Mouse (Mus musculus) regulatory T cell (primary cell): Measurements from ENCODE around the gene Gtpbp8.

ENCODE experiments used
- in situ Hi-C: fragments of 300-600 bp; cut with MboI, MseI; formaldehyde crosslinking; loops from one replicate; pipeline ENCODE4 v1.15.1; 2025; ENCODE audit warnings: high pct_unique_total_duplicates

Gtpbp8 gene

GRCm38 (mm10) chr16:44745866-44746562 lies at the start of gene Gtpbp8:
Gene Gtpbp8, minus strand, starts transcription at chr16:44746363.
- in situ Hi-C loops = loop anchor here (10.0 kb wide), 2 partner anchors 409 to 639 kb away; partner anchors contain the start of genes Atg3 and Slc35a5

DNA sequence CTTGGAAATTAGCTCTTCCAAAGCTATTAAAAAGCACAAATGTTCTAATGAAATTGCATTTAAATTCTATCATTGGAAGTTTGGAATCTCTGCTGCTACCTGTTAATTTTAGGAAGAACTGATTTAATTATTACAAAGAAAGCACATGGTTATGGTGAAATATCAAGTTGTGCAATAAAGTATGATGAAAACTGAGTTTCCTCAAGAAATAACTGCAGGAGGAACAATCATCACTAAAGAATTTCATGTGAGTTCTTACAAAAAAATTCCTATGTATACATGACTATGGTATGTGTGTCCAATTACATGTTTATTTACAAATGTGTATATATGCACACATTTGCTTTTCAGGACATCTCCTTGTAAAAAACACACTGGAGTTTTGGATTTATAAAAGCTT lies 48.3 kb upstream of the Gtpbp8 start:
- in situ Hi-C loops = no loop called here

DNA sequence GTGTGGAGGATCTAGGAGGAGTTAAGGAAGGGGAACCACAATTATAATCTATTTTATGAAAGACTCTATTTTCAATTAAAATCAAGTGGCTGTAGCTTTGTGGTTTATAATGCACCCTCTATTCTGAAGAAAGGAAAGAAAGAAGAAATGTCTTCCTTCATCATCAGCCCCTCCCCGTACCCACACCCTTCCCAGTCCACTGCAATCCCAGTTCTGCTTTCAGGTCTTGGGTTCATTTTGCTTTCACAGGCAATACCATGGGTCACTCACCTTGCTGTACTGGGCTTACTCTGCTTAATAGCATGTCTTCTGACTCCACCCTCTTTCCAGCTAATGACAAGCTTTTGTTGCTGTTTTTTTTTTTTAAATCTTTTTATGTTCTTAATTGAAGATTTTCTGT lies 40.8 kb upstream of the Gtpbp8 start:
- in situ Hi-C loops = no loop called here

- in situ Hi-C loops = loop anchor here (5.0 kb wide), 1 partner anchor 777 kb away; no protein-coding TSS in a partner anchor
These were observed 34.6 kb upstream of the Gtpbp8 start for GRCm38 (mm10) chr16:44780751-44781150.

DNA sequence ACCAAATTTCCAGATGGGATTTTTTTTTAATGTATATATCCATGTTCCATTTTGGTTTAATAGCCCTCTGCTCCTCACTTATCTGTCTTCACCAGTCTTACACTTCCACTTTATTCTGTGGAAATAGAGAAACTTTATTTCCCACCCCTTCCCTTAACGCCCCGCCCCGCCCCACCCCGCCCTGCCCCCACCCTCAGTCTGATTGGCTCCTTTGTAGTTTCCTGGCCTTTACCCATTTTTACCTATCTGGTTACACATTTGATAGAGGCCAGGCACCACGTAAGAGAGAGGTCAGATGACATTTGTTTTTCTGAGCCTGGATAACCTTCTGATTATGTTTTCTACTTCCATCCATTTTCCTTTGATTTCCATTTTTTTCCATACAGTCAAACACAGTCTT lies 33.3 kb upstream of the Gtpbp8 start:
- in situ Hi-C loops = no loop called here

- in situ Hi-C loops = no loop called here
These were observed 32.5 kb upstream of the Gtpbp8 start for GRCm38 (mm10) chr16:44778538-44779147.

GRCm38 (mm10) chr16:44774201-44774600 lies 28.0 kb upstream of the Gtpbp8 start:
- in situ Hi-C loops = no loop called here

DNA sequence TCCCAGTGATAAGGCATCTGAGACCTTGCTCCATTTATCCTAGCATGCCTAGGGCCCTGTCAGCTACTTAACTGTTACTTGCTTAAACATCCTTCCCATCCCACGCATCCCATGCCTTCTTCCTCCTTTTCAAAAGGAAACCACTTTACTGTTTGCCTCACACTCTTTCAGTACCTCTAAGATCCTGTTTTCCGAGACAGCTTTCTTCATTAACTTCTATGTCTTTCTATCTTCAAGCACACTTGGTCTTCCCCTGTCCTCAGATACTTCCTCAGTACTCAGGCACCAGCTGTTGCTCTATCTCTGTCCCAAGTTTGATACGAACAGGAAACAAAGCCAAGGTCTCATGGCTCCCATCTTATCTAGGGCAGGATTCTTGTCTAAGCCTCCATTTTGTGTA lies 27.5 kb upstream of the Gtpbp8 start:
- in situ Hi-C loops = no loop called here

- in situ Hi-C loops = no loop called here
These were observed 26.4 kb upstream of the Gtpbp8 start for GRCm38 (mm10) chr16:44772577-44772976.

DNA sequence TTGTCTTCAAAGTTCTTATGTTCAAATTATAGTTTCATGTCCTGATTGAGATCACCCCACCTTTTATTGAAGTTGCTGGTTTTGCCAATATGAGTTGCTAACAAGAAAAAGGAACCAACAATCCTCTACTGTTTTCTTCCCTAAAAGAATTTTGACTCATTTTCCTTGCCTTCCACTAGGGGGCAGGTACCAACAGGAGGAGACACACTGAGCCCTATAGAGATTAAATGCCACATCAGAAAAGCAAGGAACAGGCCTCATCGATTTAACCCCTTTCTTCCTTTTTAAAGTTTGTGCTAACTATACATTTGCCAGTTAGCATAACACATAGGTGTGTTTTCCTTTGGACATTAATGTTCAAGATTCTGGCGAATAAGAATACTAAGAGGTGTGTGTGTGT lies 21.8 kb upstream of the Gtpbp8 start:
- in situ Hi-C loops = loop anchor here (5.0 kb wide), 1 partner anchor 374 kb away; no protein-coding TSS in a partner anchor

DNA sequence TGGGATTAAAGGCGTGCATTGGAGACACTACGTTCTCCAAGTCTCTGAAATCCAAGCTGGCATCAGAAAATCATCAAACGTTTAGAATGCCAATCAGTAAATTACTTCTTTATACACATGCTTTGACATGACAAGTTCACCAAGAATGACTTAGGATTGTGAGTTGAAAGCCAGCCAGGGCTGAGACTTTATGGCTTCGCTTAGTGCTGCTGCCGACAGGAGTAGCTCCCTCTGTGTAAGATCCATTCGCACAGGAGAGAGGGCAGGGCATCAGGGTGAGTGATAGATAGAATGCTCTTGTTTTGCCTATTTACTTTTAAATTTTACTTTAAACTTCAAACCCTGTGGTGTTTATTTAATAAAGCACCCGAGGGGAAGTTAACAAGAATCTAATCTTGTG lies 21.3 kb upstream of the Gtpbp8 start:
- in situ Hi-C loops = loop anchor here (5.0 kb wide), 1 partner anchor 375 kb away; no protein-coding TSS in a partner anchor

- in situ Hi-C loops = loop anchor here (5.0 kb wide), 1 partner anchor 376 kb away; no protein-coding TSS in a partner anchor
These were observed 20.2 kb upstream of the Gtpbp8 start for GRCm38 (mm10) chr16:44766320-44766892.

DNA sequence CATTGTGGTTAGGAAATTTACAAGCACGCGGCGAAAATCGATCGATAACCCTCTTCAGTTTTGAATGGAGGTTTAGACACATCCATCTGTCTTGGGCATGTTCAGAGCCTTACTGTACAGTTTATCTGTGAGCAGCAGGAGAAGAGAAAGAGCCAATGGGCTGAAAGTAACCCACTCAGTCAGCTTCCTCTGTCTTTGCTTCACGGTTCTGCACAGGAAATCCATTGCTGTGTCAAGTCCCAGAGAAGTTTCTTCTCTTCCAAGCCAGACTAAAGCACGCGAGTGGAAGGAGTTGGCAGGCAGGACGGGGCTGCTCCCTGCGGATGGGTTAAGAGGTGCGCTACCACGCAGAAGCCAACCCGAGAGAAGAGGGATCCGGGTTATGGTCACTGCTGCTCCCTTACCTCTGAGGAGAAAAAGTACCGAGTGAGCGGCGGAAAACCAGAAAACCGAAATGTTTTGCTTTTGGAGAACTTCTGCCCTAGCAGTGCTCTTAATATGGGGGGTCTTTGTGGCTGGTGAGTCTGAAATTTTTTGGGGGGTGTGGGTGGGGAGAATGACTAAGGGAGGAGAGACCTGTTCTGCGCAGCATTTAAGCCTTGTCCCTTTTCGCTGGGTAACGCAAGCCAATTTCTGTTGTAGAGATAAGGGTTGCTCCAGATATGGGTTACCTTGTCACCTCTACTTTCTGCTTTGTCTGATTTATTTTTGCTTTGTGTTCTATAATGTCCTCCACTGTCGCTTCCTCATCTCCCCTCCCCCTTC lies 19.6 kb upstream of the Gtpbp8 start, which contains the start of gene Cd200r1:
Cd200r1 (plus strand) TSS at position 182 of the 765 bp plus-strand sequence.
- in situ Hi-C loops = loop anchor here (5.0 kb wide), 1 partner anchor 377 kb away; no protein-coding TSS in a partner anchor

DNA sequence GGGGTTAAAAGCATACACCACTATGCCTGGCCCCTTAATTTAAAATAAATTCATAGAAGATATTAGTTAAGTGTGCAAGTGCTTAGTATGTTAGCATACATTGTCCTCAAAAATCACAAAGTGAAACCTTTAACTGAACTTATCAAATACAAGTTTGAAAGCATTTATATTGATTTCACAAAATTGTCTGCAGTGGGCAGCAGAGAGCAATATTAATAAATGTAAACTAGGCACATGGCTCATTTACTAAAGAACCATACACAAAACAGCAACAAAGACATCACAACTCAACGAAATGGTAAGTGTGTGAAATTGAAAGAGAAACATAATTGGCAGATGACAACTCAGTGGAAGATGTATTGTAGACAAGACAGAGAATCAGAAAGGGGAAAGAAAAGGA lies 15.6 kb upstream of the Gtpbp8 start:
- in situ Hi-C loops = loop anchor here (5.0 kb wide), 2 partner anchors 275 to 325 kb away; no protein-coding TSS in a partner anchor

DNA sequence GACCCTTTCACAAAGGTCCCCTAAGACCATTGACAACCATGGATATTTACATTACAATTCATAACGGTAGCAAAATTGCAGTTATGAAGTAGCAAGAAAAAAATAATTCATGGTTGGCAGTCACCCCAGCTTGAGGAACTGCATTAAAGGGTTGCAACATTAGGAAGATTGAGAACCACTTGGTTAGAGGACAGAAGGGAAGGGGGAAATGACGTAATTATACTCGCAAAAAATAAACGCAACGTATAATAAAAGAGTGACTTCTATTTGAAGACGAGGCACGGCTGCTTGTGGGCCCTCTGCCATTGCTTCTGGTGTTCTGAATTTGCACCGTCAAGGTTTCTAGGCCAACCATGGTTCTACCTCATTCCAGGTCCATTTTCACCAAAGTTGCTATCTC lies 11.5 kb upstream of the Gtpbp8 start:
- in situ Hi-C loops = no loop called here

DNA sequence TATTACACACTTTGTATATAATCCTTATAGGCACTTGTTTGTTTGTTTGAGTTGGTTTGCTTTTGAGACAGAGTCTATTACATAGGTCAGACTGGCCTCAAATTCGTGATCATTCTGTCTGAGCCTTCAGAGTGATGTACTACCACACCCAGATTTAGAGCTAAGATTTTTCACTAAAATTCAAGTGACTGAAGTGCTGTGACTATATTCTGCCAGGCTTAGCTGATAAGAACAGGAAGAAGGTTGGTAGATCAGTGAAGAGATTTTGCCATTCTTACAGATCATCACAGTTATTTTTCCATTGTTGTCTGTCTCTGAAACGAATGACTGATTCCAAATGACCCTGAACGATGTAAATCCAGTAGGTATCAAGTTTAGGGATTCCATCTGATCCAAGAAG lies 1.8 kb upstream of the Gtpbp8 start:
- in situ Hi-C loops = loop anchor here (10.0 kb wide), 2 partner anchors 407 to 637 kb away; partner anchors contain the start of genes Atg3 and Slc35a5

- in situ Hi-C loops = loop anchor here (10.0 kb wide), 2 partner anchors 409 to 639 kb away; partner anchors contain the start of genes Atg3 and Slc35a5
These were observed 695 bp downstream of the Gtpbp8 start for GRCm38 (mm10) chr16:44745471-44745865.

DNA sequence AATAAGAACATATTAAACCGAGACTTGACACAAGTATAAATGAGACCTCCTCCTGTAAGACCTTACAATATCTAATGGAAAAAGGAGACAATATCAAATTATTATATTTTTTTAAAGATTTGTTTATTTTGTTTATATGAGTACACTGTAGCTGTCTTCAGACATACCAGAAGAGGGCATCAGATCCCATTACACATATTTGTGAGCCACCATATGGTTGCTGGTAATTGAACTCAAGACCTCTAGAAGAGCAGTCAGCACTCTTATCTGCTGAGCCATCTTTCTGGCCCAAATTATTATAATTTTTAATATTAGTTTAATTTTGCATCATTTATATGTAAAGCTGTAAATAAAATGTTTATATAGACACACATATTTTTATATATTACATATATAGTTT lies 3.4 kb downstream of the Gtpbp8 start:
- in situ Hi-C loops = loop anchor here (10.0 kb wide), 2 partner anchors 412 to 642 kb away; partner anchors contain the start of genes Atg3 and Slc35a5

DNA sequence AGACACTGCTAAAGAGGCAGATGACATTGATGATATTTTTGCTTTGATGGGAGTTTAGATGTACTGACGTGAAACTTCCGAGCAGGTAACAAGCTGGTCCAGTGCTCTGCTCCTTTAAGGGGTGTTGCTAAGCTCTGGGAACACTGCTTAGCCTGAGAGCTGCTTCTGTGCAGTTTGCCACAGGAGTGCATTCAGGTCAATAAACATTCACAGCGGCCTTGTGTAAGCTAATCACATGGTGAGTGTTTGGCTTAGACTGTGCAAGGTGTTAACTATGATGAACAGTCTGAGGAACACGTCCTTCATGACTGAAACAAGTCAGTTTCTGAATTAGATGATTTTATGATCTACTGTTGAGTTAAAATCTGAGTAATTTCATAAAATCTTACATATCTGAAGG lies 10.0 kb downstream of the Gtpbp8 start:
- in situ Hi-C loops = no loop called here

- in situ Hi-C loops = no loop called here
These were observed 10.5 kb downstream of the Gtpbp8 start for GRCm38 (mm10) chr16:44735676-44736075.

GRCm38 (mm10) chr16:44734059-44734458 lies 12.1 kb downstream of the Gtpbp8 start:
- in situ Hi-C loops = no loop called here
